Mouse (Mus musculus): ENCODE measurements around the gene Slc17a6. TPM values are rescaled to one million over a fixed set of nuclear protein-coding genes. Genes with fewer than 3 reads are reported as not detected.

Slc17a6 gene
- polyA plus RNA-seq (2014; fragmentation: Nextera tagmentation; extraction: Ambion mirVana), result not detected in 2 replicates

GRCm38 (mm10) chr7:51621694-51622145 lies at the start of gene Slc17a6:
Gene Slc17a6, plus strand, starts transcription at chr7:51622006.
- under 1% methylated on average over 23 of the region's 23 CpGs for WGBS
- H3K4me2 ChIP-seq (ENCODE audit: low read depth, severe bottlenecking), result no peak within 1 kb of the TSS

GRCm38 (mm10) chr7:51600021-51600420 lies 21.8 kb upstream of the Slc17a6 start:
- 83% methylated on average over 4 of the region's 4 CpGs for WGBS

More at GRCm38 (mm10) chr7:51621694-51622145, at the start of gene Slc17a6:
- Histone ChIP-seq H3K9me3 (ENCODE audit: control insufficient read depth, low read length) (no peaks in the 10 kb centered on the region), H3K36me3 (ENCODE audit: control insufficient read depth, insufficient read depth, low read length) (no peaks in the 10 kb centered on the region), H3K27me3 (ENCODE audit: control insufficient read depth, insufficient read depth, low read length) (peaks cover 47% of the 10 kb centered on the region), H3K27ac (replicated peaks; ENCODE audit: low read depth, low read length) (no peak within 1 kb of the TSS), H3K4me1 (ENCODE audit: control insufficient read depth, insufficient read depth, low read length) (no peaks in the 10 kb centered on the region), H3K9ac (ENCODE audit: low read length) (no peak within 1 kb of the TSS), H3K4me3 (ENCODE audit: low read depth, low read length) (no peak within 1 kb of the TSS)
- ATAC-seq (ENCODE audit: insufficient number of reproducible peaks, low FRiP score, low TSS enrichment, low read depth) (peak; percentile 70; the same call in 1 of the 2 replicates), DNase-seq (ENCODE audit: low spot score) (peak; percentile 92)

GRCm38 (mm10) chr7:51603741-51604140 lies 18.1 kb upstream of the Slc17a6 start:
- Histone ChIP-seq H3K27ac (replicated peaks; ENCODE audit: low read depth, low read length) (no peak overlapping the region), H3K4me2 (ENCODE audit: low read depth, severe bottlenecking) (no peak overlapping the region), H3K27me3 (ENCODE audit: control insufficient read depth, insufficient read depth, low read length) (no peaks in the 10 kb centered on the region), H3K9me3 (ENCODE audit: control insufficient read depth, low read length) (no peaks in the 10 kb centered on the region), H3K4me1 (ENCODE audit: control insufficient read depth, insufficient read depth, low read length) (no peaks in the 10 kb centered on the region), H3K9ac (ENCODE audit: low read length) (no peak overlapping the region), H3K36me3 (ENCODE audit: control insufficient read depth, insufficient read depth, low read length) (no peaks in the 10 kb centered on the region), H3K4me3 (ENCODE audit: low read depth, low read length) (no peak overlapping the region)
- no peak for DNase-seq (ENCODE audit: low spot score)
- 86% methylated on average over 12 of the region's 12 CpGs for WGBS
- ATAC-seq (ENCODE audit: insufficient number of reproducible peaks, low FRiP score, low TSS enrichment, low read depth), result no peak

More at GRCm38 (mm10) chr7:51600021-51600420, 21.8 kb upstream of the Slc17a6 start:
- ATAC-seq (ENCODE audit: insufficient number of reproducible peaks, low FRiP score, low TSS enrichment, low read depth) (no peak), DNase-seq (ENCODE audit: low spot score) (no peak)
- Histone ChIP-seq H3K4me1 (ENCODE audit: control insufficient read depth, insufficient read depth, low read length) (no peaks in the 10 kb centered on the region), H3K9me3 (ENCODE audit: control insufficient read depth, low read length) (no peaks in the 10 kb centered on the region), H3K4me2 (ENCODE audit: low read depth, severe bottlenecking) (no peak overlapping the region), H3K36me3 (ENCODE audit: control insufficient read depth, insufficient read depth, low read length) (no peaks in the 10 kb centered on the region), H3K4me3 (ENCODE audit: low read depth, low read length) (no peak overlapping the region), H3K27me3 (ENCODE audit: control insufficient read depth, insufficient read depth, low read length) (no peaks in the 10 kb centered on the region), H3K27ac (replicated peaks; ENCODE audit: low read depth, low read length) (no peak overlapping the region), H3K9ac (ENCODE audit: low read length) (no peak overlapping the region)

- 40% methylated on average over 5 of the region's 5 CpGs for WGBS
- Histone ChIP-seq H3K36me3 (ENCODE audit: control insufficient read depth, insufficient read depth, low read length) (no peaks in the 10 kb centered on the region), H3K9ac (ENCODE audit: low read length) (no peak overlapping the region), H3K27ac (replicated peaks; ENCODE audit: low read depth, low read length) (no peak overlapping the region), H3K4me2 (ENCODE audit: low read depth, severe bottlenecking) (no peak overlapping the region), H3K4me1 (ENCODE audit: control insufficient read depth, insufficient read depth, low read length) (no peaks in the 10 kb centered on the region), H3K27me3 (ENCODE audit: control insufficient read depth, insufficient read depth, low read length) (no peaks in the 10 kb centered on the region), H3K4me3 (ENCODE audit: low read depth, low read length) (no peak overlapping the region), H3K9me3 (ENCODE audit: control insufficient read depth, low read length) (no peaks in the 10 kb centered on the region)
- no peak for DNase-seq (ENCODE audit: low spot score)
- no peak for ATAC-seq (ENCODE audit: insufficient number of reproducible peaks, low FRiP score, low TSS enrichment, low read depth)
Measured at GRCm38 (mm10) chr7:51614404-51614803, 7.4 kb upstream of the Slc17a6 start.

GRCm38 (mm10) chr7:51617941-51618340 lies 3.9 kb upstream of the Slc17a6 start:
- Histone ChIP-seq H3K9ac (ENCODE audit: low read length) (no peak overlapping the region), H3K4me3 (ENCODE audit: low read depth, low read length) (no peak overlapping the region), H3K27ac (replicated peaks; ENCODE audit: low read depth, low read length) (no peak overlapping the region), H3K4me1 (ENCODE audit: control insufficient read depth, insufficient read depth, low read length) (no peaks in the 10 kb centered on the region), H3K9me3 (ENCODE audit: control insufficient read depth, low read length) (no peaks in the 10 kb centered on the region), H3K27me3 (ENCODE audit: control insufficient read depth, insufficient read depth, low read length) (peaks cover 15% of the 10 kb centered on the region), H3K4me2 (ENCODE audit: low read depth, severe bottlenecking) (no peak overlapping the region), H3K36me3 (ENCODE audit: control insufficient read depth, insufficient read depth, low read length) (no peaks in the 10 kb centered on the region)
- no peak for DNase-seq (ENCODE audit: low spot score)
- ATAC-seq (ENCODE audit: insufficient number of reproducible peaks, low FRiP score, low TSS enrichment, low read depth), result no peak

- H3K27me3 ChIP-seq (ENCODE audit: control insufficient read depth, insufficient read depth, low read length), result peaks cover 17% of the 10 kb centered on the region
- no peak overlapping the region for H3K4me2 ChIP-seq (ENCODE audit: low read depth, severe bottlenecking)
- H3K36me3 ChIP-seq (ENCODE audit: control insufficient read depth, insufficient read depth, low read length), result no peaks in the 10 kb centered on the region
- no peaks in the 10 kb centered on the region for H3K4me1 ChIP-seq (ENCODE audit: control insufficient read depth, insufficient read depth, low read length)
- no peak for DNase-seq (ENCODE audit: low spot score)
- 34% methylated on average over 2 of the region's 2 CpGs for whole genome bisulfite sequencing
- no peak overlapping the region for H3K4me3 ChIP-seq (ENCODE audit: low read depth, low read length)
- H3K9me3 ChIP-seq (ENCODE audit: control insufficient read depth, low read length), result no peaks in the 10 kb centered on the region
- no peak overlapping the region for H3K9ac ChIP-seq (ENCODE audit: low read length)
- H3K27ac ChIP-seq (replicated peaks; ENCODE audit: low read depth, low read length), result no peak overlapping the region
- ATAC-seq (ENCODE audit: insufficient number of reproducible peaks, low FRiP score, low TSS enrichment, low read depth), result no peak
Measured at GRCm38 (mm10) chr7:51618412-51618811, 3.4 kb upstream of the Slc17a6 start.

GRCm38 (mm10) chr7:51619977-51620376 lies 1.8 kb upstream of the Slc17a6 start:
- Histone ChIP-seq H3K4me3 (ENCODE audit: low read depth, low read length) (no peak overlapping the region), H3K4me1 (ENCODE audit: control insufficient read depth, insufficient read depth, low read length) (no peaks in the 10 kb centered on the region), H3K36me3 (ENCODE audit: control insufficient read depth, insufficient read depth, low read length) (no peaks in the 10 kb centered on the region), H3K9ac (ENCODE audit: low read length) (no peak overlapping the region), H3K27me3 (ENCODE audit: control insufficient read depth, insufficient read depth, low read length) (peaks cover 32% of the 10 kb centered on the region), H3K4me2 (ENCODE audit: low read depth, severe bottlenecking) (no peak overlapping the region), H3K27ac (replicated peaks; ENCODE audit: low read depth, low read length) (no peak overlapping the region), H3K9me3 (ENCODE audit: control insufficient read depth, low read length) (no peaks in the 10 kb centered on the region)
- ATAC-seq (ENCODE audit: insufficient number of reproducible peaks, low FRiP score, low TSS enrichment, low read depth) (no peak), DNase-seq (ENCODE audit: low spot score) (no peak)
- 44% methylated on average over 1 of the region's 1 CpGs for WGBS

GRCm38 (mm10) chr7:51622196-51622595 lies 390 bp downstream of the Slc17a6 start:
- H3K9ac ChIP-seq (ENCODE audit: low read length), result no peak overlapping the region
- peaks cover 2% of the 10 kb centered on the region; the same call in 1 of the 2 replicates for H3K4me1 ChIP-seq (ENCODE audit: control insufficient read depth, insufficient read depth, low read length)
- no peak for ATAC-seq (ENCODE audit: insufficient number of reproducible peaks, low FRiP score, low TSS enrichment, low read depth)
- H3K36me3 ChIP-seq (ENCODE audit: control insufficient read depth, insufficient read depth, low read length), result no peaks in the 10 kb centered on the region
- under 1% methylated on average over 18 of the region's 18 CpGs for WGBS
- H3K4me2 ChIP-seq (ENCODE audit: low read depth, severe bottlenecking), result no peak overlapping the region
- no peak overlapping the region for H3K4me3 ChIP-seq (ENCODE audit: low read depth, low read length)
- H3K27me3 ChIP-seq (ENCODE audit: control insufficient read depth, insufficient read depth, low read length), result peaks cover 51% of the 10 kb centered on the region
- no peak for DNase-seq (ENCODE audit: low spot score)
- H3K9me3 ChIP-seq (ENCODE audit: control insufficient read depth, low read length), result no peaks in the 10 kb centered on the region
- no peak overlapping the region for H3K27ac ChIP-seq (replicated peaks; ENCODE audit: low read depth, low read length)

- WGBS, result 6% methylated on average over 5 of the region's 5 CpGs
- Histone ChIP-seq H3K27ac (replicated peaks; ENCODE audit: low read depth, low read length) (no peak overlapping the region), H3K9ac (ENCODE audit: low read length) (no peak overlapping the region), H3K36me3 (ENCODE audit: control insufficient read depth, insufficient read depth, low read length) (no peaks in the 10 kb centered on the region), H3K27me3 (ENCODE audit: control insufficient read depth, insufficient read depth, low read length) (peaks cover 56% of the 10 kb centered on the region), H3K4me1 (ENCODE audit: control insufficient read depth, insufficient read depth, low read length) (peaks cover 4% of the 10 kb centered on the region; the same call in 1 of the 2 replicates), H3K4me2 (ENCODE audit: low read depth, severe bottlenecking) (no peak overlapping the region), H3K4me3 (ENCODE audit: low read depth, low read length) (no peak overlapping the region), H3K9me3 (ENCODE audit: control insufficient read depth, low read length) (no peaks in the 10 kb centered on the region)
- no peak for DNase-seq (ENCODE audit: low spot score)
- no peak for ATAC-seq (ENCODE audit: insufficient number of reproducible peaks, low FRiP score, low TSS enrichment, low read depth)
Measured at GRCm38 (mm10) chr7:51622666-51623065, 860 bp downstream of the Slc17a6 start.

Data from limb, embryonic 11.5 days (tissue).